Mouse (Mus musculus) G1E-ER4 (cell line): Measurements from ENCODE around the gene Macf1. TPM values are rescaled to one million over a fixed set of nuclear protein-coding genes. Genes with fewer than 3 reads are reported as not detected.

Experiments
- GATA1 ChIP-seq: IDR thresholded peaks from one replicate; pipeline ENCODE4 v1.8.0; 2012; ENCODE audit warnings: low read length, inconsistent platforms
- polyA plus RNA-seq: library from polyadenylated mRNA; stranded (reverse); fragments of >175 nt; gene quantifications from 2 replicates; pipeline ENCODE4 v1.2.3, GENCODE M21; 2012

Gene Macf1
- polyA plus RNA-seq, 1 experiment, result 55.4 TPM

DNA sequence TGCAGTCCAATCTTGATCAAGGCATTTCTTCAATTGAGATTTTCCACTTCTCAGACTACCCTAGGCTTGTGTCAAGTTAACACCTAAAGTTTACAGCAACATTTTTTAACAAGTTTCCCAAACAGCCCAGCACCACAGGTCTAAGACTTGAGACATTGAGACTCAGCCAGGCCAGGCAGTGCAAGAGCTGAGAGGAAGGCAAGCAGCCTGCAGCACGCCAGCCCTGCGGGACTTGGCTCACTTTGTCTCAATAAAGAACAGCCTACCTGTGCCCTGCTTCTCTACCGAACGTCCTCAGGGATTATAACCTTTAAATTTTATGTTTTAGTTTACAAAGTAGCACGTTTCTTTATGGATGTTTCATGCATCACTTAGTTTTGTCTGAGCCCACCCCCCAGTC is 92.1 kb downstream of the Macf1 start:
- TF ChIP-seq GATA1, result no peak

DNA sequence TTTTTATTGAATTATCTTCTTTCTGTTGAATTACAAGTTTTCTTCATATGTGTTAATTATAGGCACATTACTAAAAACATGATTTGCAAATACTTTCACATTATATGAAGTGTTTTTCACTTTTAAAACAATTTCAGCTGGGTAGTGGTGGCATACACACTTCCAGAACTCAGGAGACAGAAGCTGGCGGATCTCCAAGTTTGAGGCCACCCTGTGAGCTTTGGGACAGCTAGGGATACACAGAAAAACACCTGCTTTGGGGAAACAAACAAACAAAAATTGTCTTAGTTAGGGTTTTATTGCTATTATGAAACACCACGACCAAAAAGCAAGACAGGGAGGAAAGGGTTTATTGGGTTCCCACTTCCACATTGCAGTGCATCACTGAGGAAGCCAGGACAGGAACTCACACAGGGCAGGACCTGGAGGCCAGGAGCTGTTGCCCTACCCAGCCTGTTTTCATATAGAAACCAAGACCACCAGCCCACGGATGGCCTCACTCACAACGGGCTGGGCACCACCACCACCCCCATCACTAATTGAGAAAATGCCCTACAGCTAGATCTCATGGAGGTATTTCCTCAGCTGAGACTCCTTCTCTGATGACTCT is 93.0 kb downstream of the Macf1 start:
- TF ChIP-seq GATA1, result no peak

DNA sequence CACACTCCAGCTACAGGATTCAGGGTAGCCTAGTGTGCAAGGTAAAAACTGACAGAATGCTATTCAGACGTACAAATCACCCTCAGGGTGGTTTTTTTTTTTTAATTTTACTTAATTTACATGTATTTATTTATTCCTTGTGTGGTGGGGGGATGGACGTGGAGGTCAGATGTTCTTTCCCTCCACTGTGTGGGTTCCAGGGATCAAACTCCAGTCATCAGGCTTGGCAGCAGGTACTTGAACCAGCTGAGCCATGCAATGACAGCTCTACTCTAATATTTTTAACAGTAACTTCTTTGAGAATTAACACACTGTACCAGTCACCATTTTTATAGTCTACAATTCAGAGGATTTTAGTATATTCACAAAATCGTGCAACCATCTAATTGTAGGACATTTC is 94.7 kb downstream of the Macf1 start:
- no peak for TF ChIP-seq GATA1

DNA sequence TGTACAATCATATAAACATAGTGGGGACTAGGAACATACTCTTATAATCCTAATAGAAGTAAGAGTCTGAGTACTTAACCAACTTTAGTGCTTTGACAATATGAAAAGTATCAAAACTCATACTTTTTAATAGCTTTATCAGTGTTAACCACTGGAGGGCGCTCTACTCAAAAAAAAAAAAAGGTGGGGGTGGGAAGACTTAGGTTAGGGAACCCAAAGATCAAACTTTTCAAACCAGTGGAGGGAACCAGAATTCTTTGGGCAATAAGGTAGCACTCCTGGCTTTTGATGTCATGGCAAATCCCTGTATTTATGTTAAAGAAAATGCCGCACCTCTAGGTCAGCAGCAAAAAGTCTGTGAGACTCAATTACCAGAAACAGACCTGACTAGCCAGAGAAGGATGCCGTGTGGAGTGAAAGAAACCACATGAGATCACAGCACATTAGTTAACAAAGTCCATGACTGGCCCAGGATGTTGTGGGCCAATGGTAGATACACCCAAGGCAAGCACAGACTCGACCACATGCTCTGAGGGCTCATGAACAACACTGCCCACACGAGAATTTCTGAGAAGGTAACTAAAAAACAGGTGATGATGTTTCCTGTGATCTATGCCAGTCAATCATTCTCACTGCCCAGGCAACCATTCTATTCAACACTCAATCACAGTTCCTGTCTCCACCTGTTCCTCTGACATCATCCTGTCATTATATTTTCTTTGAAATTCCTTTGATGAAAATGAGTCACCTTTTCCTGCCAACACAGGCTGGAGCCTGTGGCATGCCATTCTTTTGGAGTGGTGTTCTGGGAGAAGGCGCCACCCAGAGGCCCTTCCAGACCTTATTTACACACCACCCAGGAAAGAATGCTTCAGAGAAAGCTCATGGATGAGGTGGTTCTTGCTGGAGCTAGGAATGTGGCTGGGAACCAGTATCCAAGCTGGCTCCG is 95.5 kb downstream of the Macf1 start:
- no peak for TF ChIP-seq GATA1

DNA sequence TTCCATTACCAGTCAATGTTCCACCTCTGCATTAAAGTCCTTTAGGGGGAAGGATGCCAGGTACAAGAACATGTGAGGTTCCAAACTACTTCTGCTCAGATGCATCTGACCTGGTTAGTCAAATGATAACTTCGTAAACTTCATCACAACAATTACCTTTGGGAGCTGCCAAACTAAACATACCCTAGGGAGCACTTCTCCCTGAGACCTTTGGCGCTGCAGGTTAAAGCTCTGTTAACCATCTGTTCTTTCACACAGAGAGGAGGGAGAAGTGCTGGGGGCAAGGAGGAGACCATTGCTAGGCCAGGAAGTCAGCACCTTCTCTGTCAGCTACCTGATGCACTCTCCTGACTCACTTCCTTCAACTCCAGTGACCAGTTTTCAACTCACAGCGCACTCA is 96.5 kb downstream of the Macf1 start:
- no peak for TF ChIP-seq GATA1

DNA sequence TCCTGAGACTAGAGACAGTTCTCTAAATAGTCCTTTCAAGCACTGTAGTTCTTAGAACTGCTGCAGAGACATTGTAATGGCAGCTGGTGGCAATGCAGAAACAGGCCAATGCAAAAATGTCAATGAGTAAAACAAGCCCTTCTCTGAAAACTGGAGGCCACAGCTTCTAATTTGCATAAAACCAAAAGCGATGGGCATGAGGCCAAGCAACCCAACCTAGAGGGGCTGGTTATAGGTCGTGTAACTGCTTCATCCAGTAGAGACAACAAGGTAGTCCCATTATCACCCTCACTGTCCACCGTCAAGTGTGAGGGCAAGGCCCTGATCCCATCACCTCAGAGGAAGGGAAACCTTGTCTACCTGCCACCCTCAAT is 99.5 kb downstream of the Macf1 start:
- no peak for TF ChIP-seq GATA1

DNA sequence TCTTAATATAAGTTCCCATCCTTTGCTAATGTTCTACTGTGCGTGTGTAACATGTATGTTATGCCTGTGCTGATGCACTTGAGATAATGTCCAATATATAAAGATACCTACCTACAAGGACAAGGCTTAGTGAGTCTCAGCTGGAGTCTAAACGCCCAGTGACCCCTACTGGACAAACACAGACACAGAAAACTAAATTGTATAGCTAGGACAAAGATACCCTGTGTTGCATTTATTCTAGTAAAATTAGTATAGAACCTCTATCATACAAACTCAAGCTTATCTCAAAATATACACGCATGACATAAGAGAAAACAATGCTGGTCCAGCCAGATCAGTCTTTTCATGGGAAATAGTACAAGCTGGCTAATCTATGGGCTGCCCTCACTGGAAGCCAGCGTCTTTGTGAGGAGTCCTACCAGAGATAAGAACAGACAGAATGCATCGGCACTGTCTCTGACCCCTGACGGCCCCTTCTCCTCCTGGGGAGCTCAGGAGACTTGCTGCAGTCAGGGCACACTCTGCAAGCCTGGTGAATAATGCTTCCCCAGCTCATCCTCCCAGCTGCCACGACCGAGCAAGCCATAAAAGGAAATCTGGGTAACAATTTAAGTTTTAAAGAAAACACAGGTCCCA is 100.0 kb downstream of the Macf1 start:
- TF ChIP-seq GATA1, result no peak

DNA sequence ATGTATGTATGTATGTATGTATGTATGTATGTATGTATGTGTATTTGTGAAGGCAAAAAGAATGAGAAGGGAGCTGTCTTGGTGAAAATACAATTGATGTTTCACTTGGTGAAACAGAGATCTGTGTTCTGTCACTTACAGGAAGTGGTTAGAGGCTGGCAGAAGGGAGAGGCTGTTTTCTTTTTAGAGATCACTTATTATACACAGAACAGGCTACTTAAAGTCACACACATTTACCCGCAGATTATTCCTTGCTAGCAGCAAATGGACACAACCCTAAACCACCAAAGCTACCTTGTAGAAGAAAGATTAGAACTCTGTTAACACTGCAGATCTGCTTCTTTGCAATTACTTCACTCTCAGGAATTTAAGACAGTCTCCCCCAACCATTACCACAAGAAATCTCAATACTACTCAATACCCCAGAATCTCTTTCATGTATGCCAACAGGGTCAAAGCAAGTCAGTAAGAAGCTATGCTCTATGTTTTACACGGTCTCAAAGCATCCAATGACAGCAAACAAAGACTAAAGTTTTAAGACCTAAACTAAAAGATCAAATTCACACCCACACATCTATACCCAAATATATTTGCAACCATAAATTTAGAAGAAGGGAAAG is 106.6 kb downstream of the Macf1 start:
- TF ChIP-seq GATA1, result no peak

DNA sequence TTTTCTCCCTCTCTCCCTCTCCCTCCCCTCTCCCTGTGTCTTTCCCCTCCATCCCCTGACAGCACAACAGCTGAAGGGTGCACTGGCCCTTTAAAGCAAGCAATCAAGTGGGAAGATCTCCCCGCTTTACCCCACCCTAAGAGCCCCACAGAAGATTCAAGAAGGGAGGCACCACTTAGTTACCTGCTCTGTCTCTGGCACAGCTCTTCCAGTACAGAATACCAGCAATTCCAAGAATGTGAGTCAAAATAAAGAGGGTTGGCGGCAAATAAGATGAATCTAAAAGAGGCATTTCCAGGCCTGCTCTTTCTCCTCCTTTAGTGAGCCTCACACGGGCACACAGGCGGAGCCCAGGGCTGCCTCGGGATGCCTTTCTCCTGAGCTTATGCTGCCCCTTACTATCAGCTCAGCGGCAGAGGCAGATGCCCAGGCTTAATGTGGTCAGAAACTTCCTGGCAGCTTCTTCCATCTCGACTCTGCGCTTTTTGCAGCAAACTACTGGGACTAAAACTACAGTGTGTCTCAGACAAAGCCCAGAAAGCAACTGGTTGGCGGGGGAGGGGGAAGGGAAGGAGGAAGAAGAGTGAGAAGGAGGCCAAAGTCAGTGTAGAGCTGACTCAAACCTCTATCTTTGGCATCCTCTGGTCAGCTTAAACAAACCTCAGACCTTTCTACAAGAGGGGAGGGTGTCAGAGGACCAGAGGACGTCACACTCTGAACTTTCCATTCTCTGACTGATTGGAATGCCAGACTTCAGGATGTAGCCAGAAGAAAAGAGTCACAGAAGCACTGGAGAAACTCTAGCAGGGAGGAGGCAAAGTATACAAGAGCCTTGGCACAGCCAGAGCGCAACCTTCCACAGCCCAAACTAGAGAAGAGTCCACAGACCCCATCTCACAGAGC is 111.5 kb downstream of the Macf1 start:
- TF ChIP-seq GATA1, result no peak

DNA sequence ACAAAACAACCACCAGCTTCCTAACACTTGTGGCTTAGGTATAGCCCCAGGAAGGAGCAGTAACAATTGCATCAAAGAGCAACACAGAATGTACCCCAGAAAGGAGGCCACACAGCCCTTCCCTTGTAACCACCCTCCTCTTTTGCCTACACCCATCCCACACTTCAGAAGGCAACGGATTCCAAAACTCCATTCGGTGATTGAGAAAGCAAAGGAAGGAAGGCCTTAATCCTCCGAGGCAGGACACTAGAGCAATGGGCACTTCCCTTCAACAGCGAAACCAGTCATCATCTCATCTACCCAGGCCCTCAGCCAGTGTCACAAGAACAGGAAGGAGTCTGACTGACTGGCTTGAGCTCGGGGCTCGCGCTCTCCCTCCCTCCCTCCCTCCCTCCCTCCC is 112.3 kb downstream of the Macf1 start:
- no peak for TF ChIP-seq GATA1

DNA sequence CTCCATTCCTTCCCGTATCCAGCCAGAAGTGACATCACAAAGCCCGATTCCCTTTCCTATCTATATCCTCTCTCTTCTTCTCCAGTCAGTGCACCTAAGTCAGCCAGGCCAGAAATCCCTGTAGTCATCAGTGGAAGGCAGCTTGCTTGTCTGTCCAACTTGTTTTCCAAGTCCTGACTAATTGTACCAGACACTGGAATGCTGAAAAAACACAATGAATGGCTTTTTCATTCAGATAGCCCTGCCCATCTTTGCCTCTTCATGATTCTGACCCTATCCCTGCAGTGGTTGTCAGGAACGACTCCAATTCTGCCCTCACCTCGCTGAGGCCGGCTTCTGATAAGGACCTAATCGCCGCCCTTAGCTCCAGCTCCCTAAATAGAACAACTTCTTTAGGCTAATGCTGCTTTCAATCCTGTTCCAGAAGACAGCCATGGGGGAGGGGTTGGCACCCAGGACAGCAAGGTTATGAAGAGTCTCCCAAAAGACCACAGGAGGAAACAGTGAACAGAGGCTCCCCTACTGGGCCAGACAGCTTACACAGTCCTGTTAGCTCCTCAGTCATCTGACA is 118.8 kb downstream of the Macf1 start:
- TF ChIP-seq GATA1, result no peak

DNA sequence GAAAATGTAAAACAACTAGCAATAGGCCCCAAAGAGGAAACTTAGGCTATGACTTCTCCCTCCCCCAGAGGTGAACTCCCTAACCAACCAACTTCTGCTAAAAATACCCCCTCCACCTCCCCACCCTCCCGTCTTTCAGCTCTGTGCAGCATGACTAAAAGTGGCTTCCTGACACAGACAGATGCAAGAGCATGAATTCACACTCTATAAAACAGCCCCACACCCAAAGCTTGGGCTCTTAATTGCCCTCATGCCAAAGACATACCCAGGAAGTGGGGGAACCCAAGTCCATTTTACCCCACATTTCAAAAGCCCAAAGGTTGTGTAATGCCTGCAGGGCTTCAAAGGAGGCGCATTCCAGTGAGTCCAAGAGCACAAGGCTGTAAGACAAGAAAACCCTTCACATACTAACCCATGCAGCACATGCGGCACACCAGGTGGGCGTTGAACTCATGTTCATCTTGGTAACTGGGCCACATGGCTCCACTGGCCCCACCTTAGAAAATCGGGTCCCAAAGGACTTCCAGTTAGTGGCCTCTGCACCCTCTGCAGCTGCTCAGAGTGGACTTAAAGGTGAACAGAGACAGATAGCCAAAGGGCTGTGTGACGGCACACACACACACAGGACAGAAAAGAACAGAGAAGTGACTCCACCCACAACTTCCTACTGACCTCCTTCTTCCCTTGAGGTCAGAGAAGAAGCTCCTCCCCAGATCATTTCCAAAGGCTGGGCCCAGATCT is 119.9 kb downstream of the Macf1 start:
- TF ChIP-seq GATA1, result no peak

DNA sequence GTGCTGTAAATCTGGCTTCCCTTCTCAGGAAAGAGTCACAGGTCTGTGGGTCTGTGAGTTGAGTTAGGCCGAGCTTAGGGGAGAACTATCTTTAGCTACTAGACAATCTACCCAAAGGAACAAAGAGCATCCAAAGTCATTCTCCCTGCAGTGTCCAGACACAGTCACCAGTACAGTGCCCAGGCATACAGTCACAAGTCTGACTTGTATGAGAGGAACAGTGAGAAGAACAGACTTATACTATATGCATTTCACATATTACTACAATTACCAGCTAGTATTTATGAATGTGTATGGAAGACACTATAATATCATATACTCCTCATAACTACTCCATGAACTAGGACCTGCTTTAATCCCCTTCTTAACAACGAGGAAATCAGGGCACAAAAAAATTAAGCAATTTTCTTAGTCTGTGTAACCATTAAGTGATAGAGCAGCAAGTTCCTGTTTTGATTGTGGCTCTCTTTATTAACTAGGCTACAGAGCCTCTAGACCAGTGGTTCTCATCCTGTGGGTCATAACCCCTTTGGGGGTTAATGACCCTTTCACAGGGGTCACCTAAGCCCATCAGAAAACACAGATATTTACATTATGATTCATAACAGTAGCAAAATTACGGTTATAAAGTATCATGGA is 121.9 kb downstream of the Macf1 start:
- no peak for TF ChIP-seq GATA1

DNA sequence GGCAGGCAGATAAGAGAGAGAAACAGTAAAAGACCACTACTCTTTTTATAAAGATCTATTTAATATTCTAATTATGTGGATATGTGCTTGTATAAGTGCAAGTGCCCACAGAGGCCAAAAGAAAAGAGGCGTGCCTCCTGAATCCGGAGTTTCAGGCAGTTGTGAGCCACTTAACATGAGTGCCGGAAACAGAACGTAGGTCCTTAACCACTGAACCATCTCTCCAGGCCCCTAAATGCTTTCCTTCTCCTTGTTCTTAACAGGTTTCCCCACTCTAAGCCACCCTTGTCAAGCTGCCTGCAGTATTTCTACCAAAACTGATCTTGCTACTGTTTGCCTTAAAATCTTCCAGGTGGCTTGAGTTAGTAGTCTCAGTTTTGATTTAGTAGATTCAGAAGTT is 123.3 kb downstream of the Macf1 start:
- TF ChIP-seq GATA1, result no peak

DNA sequence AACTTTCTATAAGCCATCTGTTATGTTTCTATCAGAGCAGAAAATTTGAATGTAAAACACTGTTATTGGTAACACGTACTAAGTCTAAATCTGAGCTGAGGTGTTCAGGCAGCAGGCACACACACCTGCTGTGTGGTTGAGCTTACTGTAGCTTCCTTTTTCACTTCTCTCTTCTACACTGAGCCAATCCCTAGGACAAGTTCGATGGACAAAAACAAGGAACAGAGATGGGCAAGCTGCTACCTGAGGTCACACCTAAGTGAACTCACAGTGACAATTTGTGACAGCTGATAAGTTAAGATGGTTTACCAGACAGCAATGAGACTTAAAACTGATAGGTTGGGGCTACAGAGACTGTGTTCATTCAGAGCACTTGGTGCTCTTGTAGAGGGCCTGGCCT is 125.7 kb downstream of the Macf1 start:
- no peak for TF ChIP-seq GATA1
